Mouse (Mus musculus): Measurements from ENCODE around the gene Pga5. TPM values are rescaled to one million over a fixed set of nuclear protein-coding genes. Genes with fewer than 3 reads are reported as not detected.

Pga5 gene
- polyA plus RNA-seq, 1 experiment from 2014 or later, result not detected

DNA sequence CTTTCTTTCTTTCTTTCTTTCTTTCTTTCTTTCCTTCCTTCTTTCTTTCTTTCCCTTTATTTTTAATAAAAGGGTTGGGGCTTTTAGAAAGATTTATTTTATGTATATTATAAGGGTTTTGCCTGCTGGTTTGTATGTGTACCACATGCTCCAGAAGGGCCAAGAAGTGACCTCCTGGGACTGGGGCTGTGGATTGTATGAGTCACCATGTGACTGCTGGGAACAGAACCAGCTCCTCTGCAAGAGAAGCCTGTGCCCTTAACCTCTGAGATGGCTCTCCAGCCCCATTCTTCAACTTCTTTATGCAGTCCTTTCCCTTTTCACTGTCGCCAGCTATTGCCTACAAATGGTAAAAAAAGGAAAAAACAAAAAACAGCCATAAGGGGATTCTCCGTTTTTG is 32.3 kb downstream of the Pga5 start:
- WGBS, result 90% methylated on average over 2 of the region's 2 CpGs
- ATAC-seq (ENCODE audit: insufficient read depth), result no peak
- H3K4me2 ChIP-seq, result no peak overlapping the region

DNA sequence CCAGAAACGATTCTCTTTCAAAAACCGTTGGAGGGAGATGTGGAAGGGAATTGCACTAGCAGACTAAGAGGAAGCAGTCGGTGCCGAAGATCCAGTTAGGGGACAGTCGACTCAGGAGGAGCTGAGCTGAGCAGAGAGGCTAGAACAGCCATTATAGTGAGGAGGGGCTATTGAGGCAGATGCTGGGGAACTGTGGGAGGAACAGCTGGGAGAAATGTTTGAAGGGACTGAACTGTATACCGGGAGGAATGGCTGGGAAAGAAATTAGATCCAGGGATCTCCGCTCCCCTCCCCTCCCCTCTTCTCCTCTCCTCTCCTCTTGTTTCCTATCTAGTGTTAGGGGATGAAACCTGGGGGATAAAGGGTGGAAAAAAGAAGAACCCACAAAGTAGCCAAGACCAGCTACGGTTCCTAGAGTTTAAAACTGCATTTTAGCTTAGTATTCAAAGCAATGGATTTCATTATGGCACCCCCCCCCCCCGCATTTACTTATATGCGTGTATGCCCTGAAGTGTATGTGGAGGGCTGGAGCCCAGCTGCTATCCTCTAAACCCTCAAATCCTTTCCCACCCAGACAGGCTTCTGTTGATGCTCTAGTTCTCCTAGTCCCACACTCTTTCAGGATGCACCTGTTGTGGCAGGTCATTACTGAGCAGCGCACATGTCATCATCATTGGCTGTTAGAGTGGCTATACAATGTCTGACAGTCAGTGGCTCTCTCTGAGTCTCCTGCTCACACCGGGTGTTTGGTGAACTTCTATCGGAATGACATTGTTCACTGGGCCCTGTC is 37.1 kb downstream of the Pga5 start:
- Histone ChIP-seq H3K4me3 (ENCODE audit: low read depth, low read length) (no peak overlapping the region), H3K4me2 (no peak overlapping the region), H3K9me3 (ENCODE audit: low read depth, low read length) (no peaks in the 10 kb centered on the region), H3K9ac (no peak overlapping the region), H3K36me3 (ENCODE audit: insufficient read depth) (no peaks in the 10 kb centered on the region), H3K27me3 (ENCODE audit: insufficient read depth, low read length) (no peaks in the 10 kb centered on the region), H3K4me1 (ENCODE audit: insufficient read depth) (no peaks in the 10 kb centered on the region), H3K27ac (ENCODE audit: low read depth) (no peak overlapping the region)
- TF ChIP-seq CTCF (IDR thresholded peaks at IDR 0.05; ENCODE audit: low read depth), result no peak
- 44% methylated on average over 13 of the region's 13 CpGs for WGBS
- DNase-seq, result no peak
- no peak for ATAC-seq (ENCODE audit: insufficient read depth)

More for the DNA sequence above, 32.3 kb downstream of the Pga5 start:
- Histone ChIP-seq H3K9ac (no peak overlapping the region), H3K27me3 (ENCODE audit: insufficient read depth, low read length) (no peaks in the 10 kb centered on the region), H3K9me3 (ENCODE audit: low read depth, low read length) (no peaks in the 10 kb centered on the region), H3K36me3 (ENCODE audit: insufficient read depth) (no peaks in the 10 kb centered on the region), H3K4me3 (ENCODE audit: low read depth, low read length) (no peak overlapping the region), H3K4me1 (ENCODE audit: insufficient read depth) (no peaks in the 10 kb centered on the region), H3K27ac (ENCODE audit: low read depth) (no peak overlapping the region)
- no peak for TF ChIP-seq CTCF (IDR thresholded peaks at IDR 0.05; ENCODE audit: low read depth)
- DNase-seq, result no peak

DNA sequence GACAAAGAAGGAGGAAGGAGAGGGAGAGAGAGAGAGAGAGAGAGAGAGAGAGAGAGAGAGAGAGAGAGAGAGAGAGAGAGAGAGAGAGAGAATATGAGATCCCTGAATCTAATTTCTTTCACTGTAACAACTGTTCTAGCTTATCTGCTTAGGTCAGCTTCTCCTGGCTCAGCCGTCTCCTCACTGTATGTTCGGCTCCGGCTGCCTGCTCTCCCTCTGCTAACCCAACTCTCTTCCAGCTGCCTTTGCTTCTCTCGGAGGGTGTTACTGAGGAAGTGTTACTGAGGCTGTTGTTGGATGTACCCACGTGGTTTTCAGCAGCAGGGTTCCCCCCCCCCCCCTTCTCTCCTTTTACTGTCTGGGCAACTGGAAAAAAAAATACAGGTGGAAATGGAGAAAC is 37.8 kb downstream of the Pga5 start:
- no peaks in the 10 kb centered on the region for H3K4me1 ChIP-seq (ENCODE audit: insufficient read depth)
- no peak overlapping the region for H3K9ac ChIP-seq
- no peak for DNase-seq
- ATAC-seq (ENCODE audit: insufficient read depth), result no peak
- H3K27me3 ChIP-seq (ENCODE audit: insufficient read depth, low read length), result no peaks in the 10 kb centered on the region
- TF ChIP-seq CTCF (IDR thresholded peaks at IDR 0.05; ENCODE audit: low read depth), result no peak
- no peaks in the 10 kb centered on the region for H3K36me3 ChIP-seq (ENCODE audit: insufficient read depth)
- H3K4me2 ChIP-seq, result no peak overlapping the region
- H3K4me3 ChIP-seq (ENCODE audit: low read depth, low read length), result no peak overlapping the region
- WGBS, result 5% methylated on average over 5 of the region's 5 CpGs
- no peaks in the 10 kb centered on the region for H3K9me3 ChIP-seq (ENCODE audit: low read depth, low read length)
- no peak overlapping the region for H3K27ac ChIP-seq (ENCODE audit: low read depth)

DNA sequence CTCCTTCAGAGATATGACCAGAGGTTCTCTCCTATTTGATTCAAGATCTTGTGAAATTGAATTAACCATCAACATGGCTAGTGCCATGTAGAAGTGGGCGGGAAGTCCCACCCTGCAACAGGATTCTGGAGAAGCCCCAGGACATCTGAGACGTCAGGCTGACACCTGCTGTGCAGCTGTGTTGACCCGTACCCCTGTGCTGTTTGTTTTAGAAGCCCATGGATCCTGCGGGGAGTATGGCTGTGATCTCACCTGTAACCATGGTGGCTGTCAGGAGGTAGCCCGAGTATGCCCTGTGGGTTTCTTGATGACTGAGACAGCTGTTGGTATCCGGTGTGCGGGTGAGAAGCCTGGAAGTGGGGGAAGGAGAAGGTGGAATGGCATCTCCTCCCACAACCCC is 40.0 kb downstream of the Pga5 start:
- ATAC-seq (ENCODE audit: insufficient read depth), result no peak
- no peak for DNase-seq
- H3K4me2 ChIP-seq, result no peak overlapping the region

DNA sequence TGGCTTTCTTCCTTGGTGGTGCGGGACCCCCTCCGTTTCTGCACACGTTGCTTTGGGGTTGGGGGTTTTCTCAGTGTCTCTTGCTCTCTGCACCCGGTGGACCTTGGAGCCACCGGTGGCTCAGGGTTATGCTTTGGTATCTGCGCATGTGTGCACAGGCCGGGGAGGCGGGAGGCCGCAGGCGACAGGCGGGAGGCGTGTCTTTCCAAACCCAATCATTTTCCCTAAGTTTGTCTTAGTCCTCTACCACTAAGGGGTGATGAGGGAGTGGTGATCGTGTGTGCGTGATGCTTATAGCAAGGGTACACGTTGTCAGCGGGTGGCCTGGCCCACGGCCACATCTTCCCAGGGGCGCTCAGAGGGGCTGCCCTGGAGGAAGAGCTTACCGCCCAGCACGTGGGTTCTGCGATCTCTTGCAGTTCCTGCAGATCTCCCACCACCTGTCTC is 43.0 kb downstream of the Pga5 start:
- Histone ChIP-seq H3K36me3 (ENCODE audit: insufficient read depth) (peaks cover 19% of the 10 kb centered on the region), H3K9me3 (ENCODE audit: low read depth, low read length) (no peaks in the 10 kb centered on the region), H3K4me1 (ENCODE audit: insufficient read depth) (0 out of 2 replicates have a peak, but pooled peaks cover 7% of the 10 kb centered on the region), H3K4me3 (ENCODE audit: low read depth, low read length) (peak overlapping the region; percentile 42), H3K4me2 (peak overlapping the region; percentile 97), H3K27ac (ENCODE audit: low read depth) (no peak overlapping the region), H3K9ac (peak overlapping the region; percentile 52), H3K27me3 (ENCODE audit: insufficient read depth, low read length) (no peaks in the 10 kb centered on the region)
- ATAC-seq (ENCODE audit: insufficient read depth) (peak; percentile 84), DNase-seq (peak; percentile 73)
- no peak for TF ChIP-seq CTCF (IDR thresholded peaks at IDR 0.05; ENCODE audit: low read depth)
- WGBS, result 3% methylated on average over 21 of the region's 21 CpGs

More for the DNA sequence above, 40.0 kb downstream of the Pga5 start:
- no peak for TF ChIP-seq CTCF (IDR thresholded peaks at IDR 0.05; ENCODE audit: low read depth)
- Histone ChIP-seq H3K27me3 (ENCODE audit: insufficient read depth, low read length) (no peaks in the 10 kb centered on the region), H3K4me1 (ENCODE audit: insufficient read depth) (0 out of 2 replicates have a peak, but pooled peaks cover 7% of the 10 kb centered on the region), H3K27ac (ENCODE audit: low read depth) (no peak overlapping the region), H3K9me3 (ENCODE audit: low read depth, low read length) (no peaks in the 10 kb centered on the region), H3K4me3 (ENCODE audit: low read depth, low read length) (no peak overlapping the region), H3K36me3 (ENCODE audit: insufficient read depth) (no peaks in the 10 kb centered on the region), H3K9ac (no peak overlapping the region)
- 37% methylated on average over 7 of the region's 7 CpGs for WGBS

DNA sequence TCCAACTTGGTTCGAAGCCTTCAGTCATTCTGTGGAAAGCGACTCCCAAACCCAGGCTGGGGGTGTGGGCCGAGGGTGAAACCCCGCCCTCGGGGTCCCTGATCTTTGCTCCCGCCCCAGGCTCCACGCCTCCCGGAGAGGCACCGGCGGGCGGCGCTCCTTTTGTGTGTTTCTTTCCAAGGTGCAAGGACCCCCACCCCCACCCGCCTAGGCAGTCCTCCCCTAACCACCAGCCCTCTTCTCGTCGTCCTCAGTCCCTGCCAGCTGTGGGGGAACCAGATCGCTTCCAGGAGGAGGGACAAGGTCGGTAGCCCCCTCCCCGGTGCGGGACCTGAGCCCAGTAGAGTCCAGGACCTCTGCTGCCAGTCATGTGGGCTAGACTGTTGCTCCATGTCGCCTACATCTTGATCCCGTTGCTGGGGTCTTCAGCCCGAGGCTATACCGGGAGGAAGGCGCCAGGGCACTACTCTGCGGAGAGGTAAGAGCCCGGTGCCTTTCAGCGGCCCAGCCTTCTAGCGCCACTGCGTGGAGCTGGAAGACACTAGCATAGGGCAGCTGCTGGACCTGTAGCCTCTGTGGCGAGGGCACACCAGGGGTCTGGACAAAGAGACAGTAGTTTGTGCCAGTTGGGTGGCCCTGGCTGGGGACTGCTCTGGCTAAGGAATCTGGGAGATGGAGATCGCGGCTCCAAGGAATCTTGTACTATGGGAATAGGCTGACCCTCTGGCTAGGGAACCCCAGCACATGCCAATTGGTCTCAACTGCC is 43.6 kb downstream of the Pga5 start, which contains the start of gene Vwce:
Gene Vwce (plus strand): TSS at position 108 of the 766 bp plus-strand sequence.
- H3K4me2 ChIP-seq, result peak within 1 kb of the TSS; percentile 97
- DNase-seq (peak; percentile 70), ATAC-seq (ENCODE audit: insufficient read depth) (peak; percentile 83)
- H3K36me3 ChIP-seq (ENCODE audit: insufficient read depth), result peaks cover 26% of the 10 kb centered on the region
- 3% methylated on average over 32 of the region's 32 CpGs for WGBS
- H3K4me3 ChIP-seq (ENCODE audit: low read depth, low read length), result peak within 1 kb of the TSS; percentile 42
- peak; percentile 44; the same call in 1 of the 2 replicates for TF ChIP-seq CTCF (IDR thresholded peaks at IDR 0.05; ENCODE audit: low read depth)
- peak within 1 kb of the TSS; percentile 52 for H3K9ac ChIP-seq
- no peaks in the 10 kb centered on the region for H3K9me3 ChIP-seq (ENCODE audit: low read depth, low read length)
- no peak within 1 kb of the TSS for H3K27ac ChIP-seq (ENCODE audit: low read depth)
- H3K27me3 ChIP-seq (ENCODE audit: insufficient read depth, low read length), result no peaks in the 10 kb centered on the region
- 0 out of 2 replicates have a peak, but pooled peaks cover 7% of the 10 kb centered on the region for H3K4me1 ChIP-seq (ENCODE audit: insufficient read depth)

Other genes with a start within 250 kb of the Pga5 start
- gene Lrrc10b, start 220.6 kb downstream of the Pga5 start, polyA plus RNA-seq (2014; fragmentation: Nextera tagmentation; extraction: Ambion mirVana), result 0.78 and 0.97 TPM in 2 replicates
- 0.26 TPM in 1 of 2 replicates, not detected in the other for gene Ppp1r32, start 195.1 kb downstream of the Pga5 start, polyA plus RNA-seq (2014; fragmentation: Nextera tagmentation; extraction: Ambion mirVana)
- gene Cpsf7, start 152.8 kb downstream of the Pga5 start, polyA plus RNA-seq (2014; fragmentation: Nextera tagmentation; extraction: Ambion mirVana), result 58.9 and 60.3 TPM in 2 replicates
- 59.4 and 62.6 TPM in 2 replicates for gene Sdhaf2, start 151.9 kb downstream of the Pga5 start, polyA plus RNA-seq (2014; fragmentation: Nextera tagmentation; extraction: Ambion mirVana)
- gene Tmem216, start 121.8 kb downstream of the Pga5 start, polyA plus RNA-seq (2014; fragmentation: Nextera tagmentation; extraction: Ambion mirVana), result 59.2 and 60.2 TPM in 2 replicates
- gene Cyb561a3, start 100.9 kb downstream of the Pga5 start, polyA plus RNA-seq (2014; fragmentation: Nextera tagmentation; extraction: Ambion mirVana), result 18.0 and 19.2 TPM in 2 replicates
- 42.2 and 44.8 TPM in 2 replicates for gene Tmem138, start 100.7 kb downstream of the Pga5 start, polyA plus RNA-seq (2014; fragmentation: Nextera tagmentation; extraction: Ambion mirVana)
- gene Ddb1, start 72.7 kb downstream of the Pga5 start, polyA plus RNA-seq (2014; fragmentation: Nextera tagmentation; extraction: Ambion mirVana), result 373 and 396 TPM in 2 replicates
- gene Tkfc, start 72.4 kb downstream of the Pga5 start, polyA plus RNA-seq (2014; fragmentation: Nextera tagmentation; extraction: Ambion mirVana), result 19.2 and 19.4 TPM in 2 replicates
- 0.65 and 1.3 TPM in 2 replicates for gene Vwce, start 43.9 kb downstream of the Pga5 start, polyA plus RNA-seq (2014; fragmentation: Nextera tagmentation; extraction: Ambion mirVana)
- gene Vps37c, start 10.7 kb upstream of the Pga5 start, polyA plus RNA-seq (2014; fragmentation: Nextera tagmentation; extraction: Ambion mirVana), result 30.3 and 33.1 TPM in 2 replicates
- 0.39 and 0.63 TPM in 2 replicates for gene Cd5, start 60.9 kb upstream of the Pga5 start, polyA plus RNA-seq (2014; fragmentation: Nextera tagmentation; extraction: Ambion mirVana)
- 0.17 TPM in 1 of 2 replicates, not detected in the other for gene Cd6, start 152.0 kb upstream of the Pga5 start, polyA plus RNA-seq (2014; fragmentation: Nextera tagmentation; extraction: Ambion mirVana)
- 0.41 and 0.46 TPM in 2 replicates for gene Slc15a3, start 161.7 kb upstream of the Pga5 start, polyA plus RNA-seq (2014; fragmentation: Nextera tagmentation; extraction: Ambion mirVana)
- 68.7 and 80.2 TPM in 2 replicates for gene Tmem132a, start 191.9 kb upstream of the Pga5 start, polyA plus RNA-seq (2014; fragmentation: Nextera tagmentation; extraction: Ambion mirVana)
- 120 and 122 TPM in 2 replicates for gene Tmem109, start 203.9 kb upstream of the Pga5 start, polyA plus RNA-seq (2014; fragmentation: Nextera tagmentation; extraction: Ambion mirVana)
- 40.7 TPM in 2 replicates for gene Prpf19, start 217.2 kb upstream of the Pga5 start, polyA plus RNA-seq (2014; fragmentation: Nextera tagmentation; extraction: Ambion mirVana)
- not detected in 2 replicates for gene Zp1, start 242.6 kb upstream of the Pga5 start, polyA plus RNA-seq (2014; fragmentation: Nextera tagmentation; extraction: Ambion mirVana)